In genomic region chr15:20863076-20863475, GRCm38 (mm10) we compare ENCODE assay signal across 27 mouse cellular contexts.
"Had no signal": no experiment of that assay in that cellular context is flagged by ENCODE, and none has a peak within 500 bp of the region (broad histone marks: within the 10 kb centered on the region; RNA-seq: fewer than 3 reads in every experiment).

No protein-coding gene starts in this region.

- H3K27me3 ChIP-seq: heart, embryonic 13.5 days; heart, embryonic 15.5 days; hindbrain, embryonic 12.5 days; intestine, embryonic 15.5 days; limb, embryonic 12.5 days; liver, embryonic 13.5 days had no signal

- H3K9me3 ChIP-seq: heart, embryonic 13.5 days; heart, embryonic 15.5 days; hindbrain, embryonic 10.5 days; hindbrain, embryonic 12.5 days; intestine, embryonic 15.5 days; limb, embryonic 10.5 days; limb, embryonic 12.5 days; liver, embryonic 13.5 days had no signal

- H3K36me3 ChIP-seq: heart, embryonic 13.5 days; heart, embryonic 15.5 days; hindbrain, embryonic 10.5 days; hindbrain, embryonic 12.5 days; intestine, embryonic 15.5 days; limb, embryonic 10.5 days; limb, embryonic 12.5 days; liver, embryonic 13.5 days had no signal

- H3K9ac ChIP-seq: heart, embryonic 13.5 days; heart, embryonic 15.5 days; hindbrain, embryonic 12.5 days; hindbrain, embryonic 14.5 days; intestine, embryonic 15.5 days; limb, embryonic 12.5 days; liver, embryonic 13.5 days had no signal

- H3K4me3 ChIP-seq: heart, adult 2 months; heart, embryonic 13.5 days; heart, embryonic 15.5 days; hindbrain, embryonic 10.5 days; hindbrain, embryonic 12.5 days; intestine, embryonic 15.5 days; layer of hippocampus, adult 2 months; left cerebral cortex, adult 2 months; limb, embryonic 10.5 days; limb, embryonic 12.5 days; liver, embryonic 13.5 days had no signal

- ATAC-seq: hindbrain, embryonic 16.5 days; inflammation-experienced regulatory T-cells, adult 6 months; intestine, embryonic 15.5 days; intestine, postnatal 0 days had no signal

- H3K4me1 ChIP-seq: heart, embryonic 13.5 days; heart, embryonic 15.5 days; hindbrain, embryonic 10.5 days; hindbrain, embryonic 12.5 days; intestine, embryonic 15.5 days; limb, embryonic 10.5 days; limb, embryonic 12.5 days; liver, embryonic 13.5 days had no signal

- H3K27ac ChIP-seq: heart, adult 2 months; heart, embryonic 13.5 days; heart, embryonic 15.5 days; hindbrain, embryonic 10.5 days; hindbrain, embryonic 12.5 days; hindbrain, embryonic 14.5 days; intestine, embryonic 15.5 days; layer of hippocampus, adult 2 months; left cerebral cortex, adult 2 months; limb, embryonic 10.5 days; limb, embryonic 12.5 days; liver, embryonic 13.5 days had no signal

- H3K4me2 ChIP-seq: heart, embryonic 11.5 days; heart, embryonic 13.5 days; heart, embryonic 15.5 days; hindbrain, embryonic 12.5 days; hindbrain, embryonic 14.5 days; intestine, embryonic 15.5 days; limb, embryonic 12.5 days; liver, embryonic 11.5 days; liver, embryonic 13.5 days had no signal

- DNase-seq: gastrocnemius, postnatal 14 days; gastrocnemius, postnatal 36 days; heart, adult 11 months; heart, adult 2 months; heart, postnatal 14 days; heart, postnatal 36 days; kidney, adult 18-20 months; kidney, adult 8-10 months; kidney, postnatal 14 days; kidney, postnatal 4 days; liver; liver, embryonic 13.5 days had no signal
